ENCODE assay signal across 22 mouse cellular contexts in the genomic region with DNA sequence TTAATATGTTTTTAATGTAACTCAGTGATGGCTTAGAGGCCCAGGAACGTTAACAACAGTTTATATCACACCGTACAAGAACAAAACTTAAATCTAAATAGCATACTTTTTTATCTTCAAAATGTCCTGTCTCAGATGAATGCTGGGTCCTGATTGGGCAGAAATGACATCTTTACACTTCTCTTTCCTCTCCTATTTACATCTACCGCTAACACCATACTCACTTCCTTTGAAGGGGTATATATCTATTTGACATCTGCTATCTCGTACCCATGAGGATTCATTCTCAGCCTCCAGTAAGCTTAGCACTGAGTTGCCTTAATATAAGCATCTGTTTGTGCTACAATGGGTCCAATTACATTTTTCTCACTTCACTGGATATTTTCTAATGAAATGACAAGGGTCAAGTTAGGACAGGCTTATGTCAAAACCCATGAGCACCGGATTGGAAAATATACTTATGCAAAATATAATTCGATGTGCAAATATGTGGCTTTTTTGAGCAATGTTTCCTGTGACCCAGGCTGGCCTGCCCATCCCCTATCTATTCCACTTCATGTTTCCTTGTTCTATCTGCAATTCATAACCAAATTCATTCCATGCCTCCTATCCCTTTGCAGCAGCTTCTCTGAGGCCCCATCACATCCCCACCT. TPM values are rescaled to one million over a fixed set of nuclear protein-coding genes. Genes with fewer than 3 reads are reported as not detected.
DNase-seq lines count a peak whose midpoint lies in the region; ATAC-seq and TF ChIP-seq lines count a peak whose summit lies in the region.
"Had no signal": no experiment of that assay in that cellular context is flagged by ENCODE, and none has a peak within 500 bp of the region (broad histone marks: within the 10 kb centered on the region; RNA-seq: fewer than 3 reads in every experiment).

No protein-coding gene starts in this region.

- H3K27ac ChIP-seq in forebrain, embryonic 12.5 days: no peak overlapping the region
- H3K27ac ChIP-seq in forebrain, embryonic 14.5 days (ENCODE audit: low read depth, low read length): no peak overlapping the region
- no peak overlapping the region for H3K27ac ChIP-seq in midbrain, postnatal 0 days (ENCODE audit: low read depth, low read length)
- no peak overlapping the region; the same call in 1 of the 2 replicates for H3K27ac ChIP-seq in midbrain, embryonic 11.5 days (ENCODE audit: low read depth, low read length)
- H3K27ac ChIP-seq: embryonic facial prominence, embryonic 10.5 days; forebrain, embryonic 15.5 days; heart, adult 2 months; hindbrain, embryonic 12.5 days; intestine, embryonic 15.5 days had no signal

- TF ChIP-seq CTCF in midbrain, postnatal 0 days (IDR thresholded peaks at IDR 0.05): no peak

- H3K9ac ChIP-seq in forebrain, embryonic 12.5 days: no peak overlapping the region
- no peak overlapping the region for H3K9ac ChIP-seq in forebrain, embryonic 14.5 days (ENCODE audit: low read length)
- H3K9ac ChIP-seq in midbrain, postnatal 0 days (replicated peaks; ENCODE audit: low read length, poor library complexity, severe bottlenecking): no peak overlapping the region
- H3K9ac ChIP-seq in midbrain, embryonic 11.5 days (ENCODE audit: low read length): no peak overlapping the region
- H3K9ac ChIP-seq: forebrain, embryonic 15.5 days; hindbrain, embryonic 12.5 days; intestine, embryonic 15.5 days had no signal

- H3K9me3 ChIP-seq in forebrain, embryonic 12.5 days: no peaks in the 10 kb centered on the region
- no peaks in the 10 kb centered on the region for H3K9me3 ChIP-seq in forebrain, embryonic 14.5 days (replicated peaks; ENCODE audit: control insufficient read depth, low read length)
- no peaks in the 10 kb centered on the region for H3K9me3 ChIP-seq in midbrain, postnatal 0 days (ENCODE audit: low read length)
- H3K9me3 ChIP-seq in midbrain, embryonic 11.5 days (ENCODE audit: control insufficient read depth, low read length): no peaks in the 10 kb centered on the region
- H3K9me3 ChIP-seq: embryonic facial prominence, embryonic 10.5 days; forebrain, embryonic 15.5 days; hindbrain, embryonic 12.5 days; intestine, embryonic 15.5 days had no signal

- H3K4me2 ChIP-seq in forebrain, embryonic 12.5 days: no peak overlapping the region
- H3K4me2 ChIP-seq in forebrain, embryonic 14.5 days (ENCODE audit: low read length): no peak overlapping the region
- no peak overlapping the region for H3K4me2 ChIP-seq in midbrain, postnatal 0 days (ENCODE audit: low read depth, low read length, poor library complexity, severe bottlenecking)
- no peak overlapping the region for H3K4me2 ChIP-seq in midbrain, embryonic 11.5 days
- H3K4me2 ChIP-seq: forebrain, embryonic 15.5 days; heart, embryonic 11.5 days; hindbrain, embryonic 12.5 days; intestine, embryonic 15.5 days had no signal

- H3K4me3 ChIP-seq in forebrain, embryonic 12.5 days (replicated peaks): no peak overlapping the region
- no peak overlapping the region for H3K4me3 ChIP-seq in forebrain, embryonic 14.5 days (ENCODE audit: low read depth, low read length)
- no peak overlapping the region for H3K4me3 ChIP-seq in midbrain, postnatal 0 days (ENCODE audit: low read depth, low read length)
- H3K4me3 ChIP-seq in midbrain, embryonic 11.5 days (ENCODE audit: low read depth, low read length): no peak overlapping the region
- H3K4me3 ChIP-seq: embryonic facial prominence, embryonic 10.5 days; forebrain, embryonic 15.5 days; heart, adult 2 months; hindbrain, embryonic 12.5 days; intestine, embryonic 15.5 days had no signal

- peaks cover 6% of the 10 kb centered on the region; the same call in 1 of the 2 replicates for H3K4me1 ChIP-seq in forebrain, embryonic 12.5 days
- H3K4me1 ChIP-seq in forebrain, embryonic 14.5 days (ENCODE audit: control insufficient read depth, insufficient read depth, low read length): 0 out of 2 replicates have a peak, but pooled peaks cover 2% of the 10 kb centered on the region
- no peaks in the 10 kb centered on the region for H3K4me1 ChIP-seq in midbrain, postnatal 0 days (ENCODE audit: insufficient read depth, low read length)
- peaks cover 2% of the 10 kb centered on the region; the same call in 1 of the 2 replicates for H3K4me1 ChIP-seq in midbrain, embryonic 11.5 days (ENCODE audit: control insufficient read depth, insufficient read depth, low read length)
- H3K4me1 ChIP-seq: forebrain, embryonic 15.5 days; intestine, embryonic 15.5 days had no signal

- H3K36me3 ChIP-seq in forebrain, embryonic 12.5 days (replicated peaks): no peaks in the 10 kb centered on the region
- no peaks in the 10 kb centered on the region for H3K36me3 ChIP-seq in forebrain, embryonic 14.5 days (ENCODE audit: control insufficient read depth, insufficient read depth, low read length)
- H3K36me3 ChIP-seq in midbrain, postnatal 0 days (ENCODE audit: insufficient read depth, low read length): no peaks in the 10 kb centered on the region
- H3K36me3 ChIP-seq in midbrain, embryonic 11.5 days (ENCODE audit: control insufficient read depth, insufficient read depth, low read length): no peaks in the 10 kb centered on the region
- H3K36me3 ChIP-seq: embryonic facial prominence, embryonic 10.5 days; forebrain, embryonic 15.5 days; hindbrain, embryonic 12.5 days; intestine, embryonic 15.5 days had no signal

- no peak for DNase-seq in forebrain, embryonic 14.5 days (ENCODE audit: low spot score)
- peak; percentile 25 for DNase-seq in midbrain, postnatal 0 days (ENCODE audit: low spot score)
- DNase-seq in midbrain, embryonic 11.5 days (ENCODE audit: low spot score, missing footprints): no peak
- DNase-seq in retina, embryonic 14.5 days (ENCODE audit: low spot score): peak; percentile 42
- DNase-seq in testis, postnatal 14 days (ENCODE audit: low spot score): no peak
- no peak for DNase-seq in thymus, postnatal 36 days
- DNase-seq: adrenal gland, postnatal 14 days; cerebellum, adult 11-12 months; cerebellum, adult 9-10 months; cerebellum, postnatal 25 days; gastrocnemius, postnatal 36 days; heart, adult 2 months had no signal

- ATAC-seq in forebrain, embryonic 12.5 days (ENCODE audit: low FRiP score): 0 out of 2 replicates have a peak, but pooled peaks have one; percentile 30
- no peak for ATAC-seq in forebrain, embryonic 14.5 days
- no peak for ATAC-seq in midbrain, postnatal 0 days (ENCODE audit: low FRiP score)
- ATAC-seq in midbrain, embryonic 11.5 days (ENCODE audit: low FRiP score): no peak
- ATAC-seq: activated CD4-positive, CD25-positive, alpha-beta regulatory T cell, adult 4 months; forebrain, embryonic 15.5 days; intestine, embryonic 15.5 days; Patski had no signal

- 85% methylated on average over 6 of the region's 6 CpGs for WGBS in forebrain, embryonic 12.5 days
- 86% methylated on average over 6 of the region's 6 CpGs for WGBS in forebrain, embryonic 14.5 days
- 78% methylated on average over 6 of the region's 6 CpGs for WGBS in midbrain, postnatal 0 days
- 82% methylated on average over 6 of the region's 6 CpGs for WGBS in midbrain, embryonic 11.5 days

- H3K27me3 ChIP-seq in forebrain, embryonic 12.5 days: no peaks in the 10 kb centered on the region
- H3K27me3 ChIP-seq in forebrain, embryonic 14.5 days (replicated peaks; ENCODE audit: control insufficient read depth, insufficient read depth, low read length): no peaks in the 10 kb centered on the region
- no peaks in the 10 kb centered on the region for H3K27me3 ChIP-seq in midbrain, postnatal 0 days (ENCODE audit: insufficient read depth, low read length)
- no peaks in the 10 kb centered on the region for H3K27me3 ChIP-seq in midbrain, embryonic 11.5 days (ENCODE audit: control insufficient read depth, insufficient read depth, low read length)
- H3K27me3 ChIP-seq: forebrain, embryonic 15.5 days; hindbrain, embryonic 12.5 days; intestine, embryonic 15.5 days had no signal

RNA-seq across cellular contexts. Expression of gene Nudt7, which starts 31.2 kb away (rescaled TPM):
- polyA plus RNA-seq in forebrain, embryonic 12.5 days (2016; fragmentation: Nextera tagmentation; extraction: Ambion mirVana): 7.3 and 7.8 TPM in 2 replicates
- polyA plus RNA-seq in forebrain, embryonic 14.5 days (2014; fragmentation: Nextera tagmentation; extraction: Ambion mirVana): 4.6 and 5.0 TPM in 2 replicates
- total RNA-seq in midbrain, postnatal 0 days (2014; rRNA removed): 0.71 and 1.4 TPM in 2 replicates
- polyA plus RNA-seq in midbrain, postnatal 0 days (2015; fragmentation: Nextera tagmentation; extraction: Ambion mirVana): 3.5 and 3.9 TPM in 2 replicates
- 9.8 and 10.7 TPM in 2 replicates for polyA plus RNA-seq in midbrain, embryonic 11.5 days (2014; fragmentation: Nextera tagmentation; extraction: Ambion mirVana)
- total RNA-seq: MEL had no signal
- polyA plus RNA-seq: C2C12 had no signal

RNA-seq across cellular contexts. Expression of gene Vat1l, which starts 40.8 kb away (rescaled TPM):
- polyA plus RNA-seq in forebrain, embryonic 12.5 days (2016; fragmentation: Nextera tagmentation; extraction: Ambion mirVana): 15.9 and 16.0 TPM in 2 replicates
- 29.7 and 32.2 TPM in 2 replicates for polyA plus RNA-seq in forebrain, embryonic 14.5 days (2014; fragmentation: Nextera tagmentation; extraction: Ambion mirVana)
- 188 and 196 TPM in 2 replicates for total RNA-seq in midbrain, postnatal 0 days (2014; rRNA removed)
- 60.9 and 61.7 TPM in 2 replicates for polyA plus RNA-seq in midbrain, postnatal 0 days (2015; fragmentation: Nextera tagmentation; extraction: Ambion mirVana)
- 15.0 and 16.1 TPM in 2 replicates for polyA plus RNA-seq in midbrain, embryonic 11.5 days (2014; fragmentation: Nextera tagmentation; extraction: Ambion mirVana)
- total RNA-seq: MEL had no signal
- polyA plus RNA-seq: C2C12 had no signal

Comparison
In these comparisons a context has a peak if more than half of its experiments do, and no peak if none do; other contexts are left out.
1. DNase-seq: peak in midbrain, postnatal 0 days (single experiment) and retina, embryonic 14.5 days (single experiment); none in forebrain, embryonic 14.5 days (single experiment), midbrain, embryonic 11.5 days (single experiment), testis, postnatal 14 days (single experiment) and thymus, postnatal 36 days (0 of 2).